Mouse (Mus musculus) left cerebral cortex, adult 18-20 months (tissue): ENCODE measurements around the gene Tent5d. TPM values are rescaled to one million over a fixed set of nuclear protein-coding genes. Genes with fewer than 3 reads are reported as not detected.

Experiments used
- DNase-seq, 2 experiments: peaks; one replicate each; pipeline ENCODE4 v3.0.0; 2021 to 2022; ENCODE audit warnings: low spot score in 2 of 2, mixed read lengths in 1 of 2
- long read RNA-seq, 2 experiments: library from polyadenylated mRNA; stranded (forward); transcript quantifications; one replicate each; pipeline ENCODE4 v2.0.0; 2021
- total RNA-seq, 2 experiments: library from RNA; stranded (reverse); gene quantifications; 2 replicates each; pipeline ENCODE4 v1.2.3; 2021

Gene Tent5d
- total RNA-seq, result not detected
- long read RNA-seq, experiment 1, partial matches to known transcripts, result 0 of 2 reads
- long read RNA-seq, experiment 1, other reads (novel, unspliced or antisense), result 2 of 2 reads
- long read RNA-seq, experiment 2, partial matches to known transcripts, result 0 of 1 reads
- long read RNA-seq, experiment 2, other reads (novel, unspliced or antisense), result 1 of 1 reads

DNA sequence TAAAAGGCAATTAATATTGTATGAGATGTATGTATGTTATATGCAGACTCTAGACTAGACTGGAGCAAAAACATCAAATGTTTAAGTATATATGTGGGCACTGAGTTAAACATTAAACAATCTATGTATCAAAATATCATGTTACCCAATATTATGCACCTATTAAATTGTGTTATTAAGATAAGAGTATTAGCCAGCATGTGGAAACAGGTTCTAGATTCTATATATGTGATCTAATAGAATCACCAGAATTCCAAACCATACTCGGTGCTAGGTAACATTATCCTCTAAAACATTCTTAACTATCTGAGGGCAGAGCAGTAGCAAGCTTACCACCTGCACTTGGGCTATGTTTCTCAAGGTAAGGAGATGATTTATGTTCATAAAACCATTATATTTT, at the start of gene Tent5d:
TSS of gene Tent5d (plus strand) at position 301 of the 400 bp plus-strand sequence.
- DNase-seq, result no peak

- no peak for DNase-seq
Observed at GRCm38 (mm10) chrX:107767896-107768295, 24.5 kb upstream of the Tent5d start.

GRCm38 (mm10) chrX:107790136-107790535, 2.3 kb upstream of the Tent5d start:
- no peak for DNase-seq

DNA sequence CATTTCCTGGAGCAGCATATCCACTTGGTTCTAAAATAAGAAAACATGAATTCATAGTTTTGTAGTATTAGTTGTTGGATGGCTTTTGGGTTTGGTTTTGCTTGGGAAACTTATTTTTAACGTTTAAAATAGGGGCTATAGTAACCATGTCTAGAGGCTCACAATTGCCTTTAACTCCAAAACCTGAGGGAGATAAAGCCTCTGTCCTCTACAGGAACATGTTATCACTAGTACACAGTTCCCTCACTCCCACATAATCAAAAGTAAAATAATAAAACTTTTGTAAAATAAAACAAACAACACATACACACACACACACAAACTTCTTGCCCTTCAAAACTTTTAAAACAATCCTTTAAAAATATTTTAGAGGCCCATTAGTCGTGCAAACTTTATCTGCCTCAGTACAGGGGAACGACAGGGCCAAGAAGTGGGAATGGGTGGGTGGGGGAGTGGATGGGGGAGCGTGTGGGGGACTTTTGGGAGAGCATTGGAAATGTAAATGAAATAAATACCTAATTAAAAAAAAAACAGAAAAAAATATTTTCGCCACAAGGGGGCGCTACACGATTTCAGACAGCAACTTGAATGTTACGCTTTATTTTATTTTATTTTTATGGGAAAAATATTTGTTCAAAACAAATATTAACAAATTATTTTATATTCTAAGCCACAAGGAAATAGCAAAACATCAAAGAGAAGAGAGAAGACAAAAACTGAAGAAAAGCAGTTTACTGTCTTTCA, 1.5 kb upstream of the Tent5d start:
- DNase-seq, result peak in 1 of 2 experiments; percentile 2

DNA sequence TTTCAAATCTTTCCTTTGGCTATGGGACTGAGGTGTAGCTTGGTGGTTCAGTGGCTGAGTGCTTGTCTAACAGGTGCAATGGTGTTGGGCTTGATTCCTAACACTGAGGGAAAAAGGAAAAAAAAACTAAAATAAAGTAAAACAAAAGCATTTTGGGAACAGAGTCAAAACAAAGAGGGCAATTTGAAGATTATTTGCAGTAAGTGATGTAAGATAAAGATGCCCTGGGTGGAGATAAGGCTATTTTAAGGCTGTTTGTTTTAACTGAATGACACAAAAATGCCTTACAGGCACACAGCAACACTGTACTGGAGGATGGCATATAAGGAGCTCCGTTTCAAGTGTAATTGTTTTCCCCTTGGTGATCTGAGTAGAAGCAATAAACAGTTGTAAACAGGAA, 3.4 kb downstream of the Tent5d start:
- DNase-seq, result no peak

DNA sequence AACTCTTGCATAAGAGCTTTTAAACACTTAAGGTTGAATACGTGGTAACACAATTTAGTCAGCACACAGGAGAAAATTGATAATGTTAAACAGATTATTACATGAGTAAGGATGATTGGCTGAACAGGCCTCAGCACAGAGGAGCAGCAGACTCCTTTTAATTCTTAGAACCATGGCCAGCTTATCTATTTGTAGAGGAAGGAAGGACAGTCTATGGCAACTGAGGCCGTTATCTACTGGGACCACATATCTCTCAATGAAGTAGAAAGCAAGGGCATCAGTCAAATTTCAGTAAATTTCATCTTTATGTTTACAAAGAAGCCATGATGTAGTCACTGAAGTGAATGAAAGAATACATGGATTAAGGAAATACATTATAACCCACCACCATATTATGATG, 4.5 kb downstream of the Tent5d start:
- DNase-seq, result no peak

DNA sequence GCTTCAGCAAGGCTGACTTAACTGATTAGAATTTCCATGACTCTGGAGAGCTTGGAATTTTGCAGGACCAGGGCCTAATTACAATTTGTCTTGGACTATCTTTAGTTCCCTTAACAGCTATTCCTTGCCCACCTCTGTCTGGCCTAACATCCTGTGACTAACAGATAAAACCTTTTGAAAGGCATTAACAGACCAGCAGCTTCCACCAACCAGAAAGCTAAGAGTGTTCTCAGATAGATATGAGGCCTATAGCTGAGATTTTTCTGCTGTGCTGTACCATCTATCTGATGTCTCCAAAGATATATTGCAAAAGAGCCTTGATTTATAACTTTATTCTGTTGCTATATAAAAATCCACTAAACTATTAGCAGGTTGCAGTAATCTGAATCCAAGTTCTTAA, 19.7 kb downstream of the Tent5d start:
- no peak for DNase-seq

- DNase-seq, result peak in 1 of 2 experiments; percentile 12
Observed at GRCm38 (mm10) chrX:107815502-107816217, 23.3 kb downstream of the Tent5d start.

- DNase-seq, result peak; percentile 77 to 78
Observed at GRCm38 (mm10) chrX:107816218-107816554, 23.8 kb downstream of the Tent5d start, which contains the start of gene 2610002M06Rik. Gene 2610002M06Rik, minus strand, starts transcription at chrX:107816334.

GRCm38 (mm10) chrX:107816726-107817125, 24.3 kb downstream of the Tent5d start:
- DNase-seq, result no peak

GRCm38 (mm10) chrX:107858165-107858564, 65.8 kb downstream of the Tent5d start:
- DNase-seq, result no peak

Other genes starting within 250 kb of the Tent5d start
- not detected for gene Tbx22, start 124.6 kb upstream of the Tent5d start, total RNA-seq
- gene 2610002M06Rik, start 23.7 kb downstream of the Tent5d start, total RNA-seq, result 10 to 100 TPM; 34.3 to 36.8 TPM
- not detected for gene Gm732, start 155.9 kb downstream of the Tent5d start, total RNA-seq